Mouse (Mus musculus) hindbrain, embryonic 10.5 days (tissue): Measurements from ENCODE around the gene Mfsd14a. TPM values are rescaled to one million over a fixed set of nuclear protein-coding genes. Genes with fewer than 3 reads are reported as not detected.

ENCODE experiments used
- DNase-seq: peaks from one replicate; pipeline ENCODE4 v3.0.0-alpha.2; 2017; ENCODE audit warnings: low spot score
- H3K27ac ChIP-seq: fragments of 300-500 bp; sonication (generic); 2 replicates; pipeline ENCODE4 v1.5.1; 2016; ENCODE audit warnings: mild to moderate bottlenecking, moderate library complexity
- H3K27me3 ChIP-seq: fragments of 300-500 bp; sonication (generic); 2 replicates; pipeline ENCODE4 v1.6.1; 2016; ENCODE audit warnings: mild to moderate bottlenecking; ENCODE audit not compliant: poor library complexity, insufficient read depth, severe bottlenecking
- H3K36me3 ChIP-seq: fragments of 300-500 bp; sonication (generic); 2 replicates; pipeline ENCODE4 v1.6.1; 2016; ENCODE audit warnings: mild to moderate bottlenecking, moderate library complexity
- H3K4me1 ChIP-seq: fragments of 300-500 bp; sonication (generic); replicated peaks from 2 replicates; pipeline ENCODE4 v1.6.1; 2016; ENCODE audit warnings: mild to moderate bottlenecking
- H3K4me3 ChIP-seq: fragments of 300-500 bp; sonication (generic); 2 replicates; pipeline ENCODE4 v1.5.1; 2016; ENCODE audit warnings: mild to moderate bottlenecking, moderate library complexity
- H3K9me3 ChIP-seq: fragments of 300-500 bp; sonication (generic); 2 replicates; pipeline ENCODE4 v1.6.1; 2016; ENCODE audit warnings: mild to moderate bottlenecking, moderate library complexity
- WGBS: fragments of 180-500 bp; shearing (Covaris S2); methylation state at CpG from one replicate; pipeline ENCODE4 v1.1.7; 2016; 5-methylcytosine and 5-hydroxymethylcytosine counted together
- polyA plus RNA-seq: library from polyadenylated mRNA; unstranded; fragments of >200 nt; fragmentation: Nextera tagmentation; extraction: Ambion mirVana; gene quantifications from 2 replicates; pipeline ENCODE4 v1.2.1, GENCODE M21; 2016

Mfsd14a gene
- polyA plus RNA-seq, 1 experiment from 2014 or later = 69.4 TPM

DNA sequence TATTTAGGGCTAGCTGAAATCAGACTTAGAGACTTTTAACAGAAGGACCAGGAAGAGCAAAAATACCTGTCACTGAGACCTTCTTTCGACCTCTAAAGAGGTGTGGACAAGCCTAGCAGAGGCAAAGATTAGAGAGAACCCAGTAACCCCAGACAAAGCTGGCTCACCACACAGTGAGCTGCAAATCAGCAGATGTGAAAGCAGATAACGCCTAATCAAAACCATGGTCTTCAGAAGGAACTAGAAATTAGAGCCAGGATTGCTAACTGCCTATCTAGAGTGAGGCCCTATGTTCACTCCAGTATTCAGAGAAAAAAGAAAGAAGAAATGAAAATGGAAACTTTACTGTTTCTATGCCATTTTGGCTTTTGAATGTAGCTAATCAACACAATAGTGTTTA lies 20.1 kb downstream of the Mfsd14a start:
- DNase-seq = no peak
- Histone ChIP-seq H3K4me3 (no peak overlapping the region), H3K4me1 (no peaks in the 10 kb centered on the region), H3K27ac (no peak overlapping the region), H3K36me3 (peaks cover 99% of the 10 kb centered on the region), H3K27me3 (no peaks in the 10 kb centered on the region), H3K9me3 (no peaks in the 10 kb centered on the region)
- 90% methylated on average over 2 of the region's 2 CpGs for WGBS

DNA sequence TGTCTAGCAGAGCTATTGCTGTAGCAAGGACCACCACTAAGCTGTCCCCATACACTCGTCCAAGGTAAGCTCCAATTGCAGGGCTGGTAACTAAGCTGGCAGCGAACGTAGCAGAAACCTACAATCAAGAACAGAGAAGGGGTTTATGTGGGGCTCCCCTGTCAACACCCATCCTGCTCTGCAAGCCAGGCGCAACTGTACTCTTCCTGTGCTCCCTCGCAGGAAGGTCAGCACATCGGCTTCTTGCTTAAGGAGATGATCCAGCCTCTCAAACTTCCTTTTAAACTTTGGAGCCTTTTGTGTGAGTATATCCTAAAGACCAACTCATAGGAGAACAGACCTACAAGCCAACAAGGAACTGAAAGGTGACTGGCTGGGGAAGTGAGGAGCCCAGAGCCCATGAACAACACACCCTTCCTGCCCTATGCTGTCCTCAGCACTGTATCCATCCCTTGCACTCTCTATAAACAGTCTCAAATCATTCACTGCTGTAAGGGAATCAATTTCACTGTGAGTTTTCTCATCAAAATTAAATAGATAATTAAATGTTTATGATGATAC lies 20.6 kb downstream of the Mfsd14a start:
- no peak for DNase-seq
- Histone ChIP-seq H3K4me1 (no peaks in the 10 kb centered on the region), H3K36me3 (peaks cover 99% of the 10 kb centered on the region), H3K27ac (no peak overlapping the region), H3K9me3 (no peaks in the 10 kb centered on the region), H3K27me3 (no peaks in the 10 kb centered on the region), H3K4me3 (no peak overlapping the region)
- WGBS = 95% methylated on average over 6 of the region's 6 CpGs

DNA sequence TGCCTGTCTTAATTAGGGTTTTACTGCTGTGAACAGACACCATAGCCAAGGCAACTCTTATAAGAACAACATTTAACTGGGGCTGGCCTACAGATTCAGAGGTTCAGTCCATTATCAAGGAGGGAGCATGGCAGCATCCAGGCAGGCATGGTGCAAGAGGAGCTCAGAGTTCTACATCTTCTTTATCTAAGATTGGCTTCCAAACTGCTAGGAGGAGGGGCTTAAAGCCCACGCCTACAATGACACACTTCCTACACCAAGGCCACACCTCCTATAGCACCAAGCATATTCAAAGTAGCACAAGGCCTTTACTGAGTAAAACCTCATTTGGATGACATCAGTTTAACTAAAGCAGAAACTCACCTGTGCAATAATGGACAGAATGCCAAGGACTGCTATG lies 22.5 kb downstream of the Mfsd14a start:
- Histone ChIP-seq H3K36me3 (peaks cover 99% of the 10 kb centered on the region), H3K27ac (no peak overlapping the region), H3K4me3 (no peak overlapping the region), H3K4me1 (no peaks in the 10 kb centered on the region), H3K9me3 (no peaks in the 10 kb centered on the region), H3K27me3 (no peaks in the 10 kb centered on the region)
- 86% methylated on average over 1 of the region's 1 CpGs for WGBS
- DNase-seq = no peak

DNA sequence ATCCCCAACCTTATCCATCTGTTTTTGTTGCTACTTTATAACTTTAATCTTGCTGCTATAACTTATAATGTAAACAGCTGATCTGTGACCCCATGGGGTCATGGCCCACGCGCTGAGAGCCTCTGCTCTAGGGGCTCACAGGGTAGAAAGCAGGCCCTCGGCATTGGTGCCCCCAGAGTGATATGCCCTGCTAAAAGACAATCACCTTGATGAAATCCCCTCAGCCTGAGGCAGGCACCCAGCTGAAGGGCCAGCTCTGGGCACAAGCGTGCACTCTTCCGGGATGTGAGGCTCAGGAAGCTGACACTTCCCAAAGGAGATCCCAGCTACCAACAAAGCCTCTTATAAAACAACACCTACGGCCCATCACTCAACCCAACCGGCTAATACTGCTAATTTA lies 23.9 kb downstream of the Mfsd14a start:
- Histone ChIP-seq H3K27ac (no peak overlapping the region), H3K4me1 (no peaks in the 10 kb centered on the region), H3K36me3 (peaks cover 100% of the 10 kb centered on the region), H3K4me3 (no peak overlapping the region), H3K27me3 (no peaks in the 10 kb centered on the region), H3K9me3 (no peaks in the 10 kb centered on the region)
- DNase-seq = no peak
- 86% methylated on average over 7 of the region's 7 CpGs for WGBS

DNA sequence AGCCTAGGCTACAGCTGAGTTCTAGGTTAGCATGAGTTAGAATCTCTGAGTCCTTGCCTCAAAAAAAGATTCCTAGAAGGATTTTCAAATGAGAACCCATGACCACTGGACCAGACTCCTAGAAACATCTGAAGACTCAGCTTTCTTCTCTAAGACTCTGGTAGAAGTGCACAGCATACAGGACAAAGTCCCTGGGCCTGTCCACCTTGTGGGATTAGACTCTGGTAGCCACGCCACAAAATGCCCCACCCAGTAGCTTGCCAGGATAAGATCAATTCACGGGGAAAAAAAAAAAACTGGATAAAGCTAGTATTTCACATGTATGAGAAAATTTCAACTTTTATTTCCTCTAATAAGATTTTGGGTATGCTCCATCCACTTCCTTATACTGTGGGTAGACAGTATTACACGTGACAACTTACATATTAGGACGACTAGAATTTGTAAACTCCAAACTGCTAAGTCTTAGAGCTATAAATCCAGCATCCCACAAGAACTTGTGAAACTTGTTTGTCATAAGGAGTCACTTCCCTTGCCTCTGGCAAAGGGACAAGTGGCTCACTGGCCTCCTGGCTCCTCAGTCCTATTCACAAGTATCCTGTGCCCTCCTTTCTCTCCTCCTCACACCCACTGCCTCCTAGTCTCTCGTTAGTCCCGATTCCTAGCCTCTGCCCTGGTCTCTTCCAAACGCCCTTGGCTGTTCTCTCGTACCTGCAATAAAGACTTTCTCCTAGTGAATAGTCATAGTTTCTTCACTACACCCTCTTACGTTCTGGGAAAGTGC lies 24.6 kb downstream of the Mfsd14a start:
- no peak overlapping the region for H3K27ac ChIP-seq
- no peaks in the 10 kb centered on the region for H3K27me3 ChIP-seq
- WGBS = 92% methylated on average over 9 of the region's 9 CpGs
- DNase-seq = no peak
- H3K9me3 ChIP-seq = no peaks in the 10 kb centered on the region
- no peaks in the 10 kb centered on the region for H3K4me1 ChIP-seq
- H3K36me3 ChIP-seq = peaks cover 100% of the 10 kb centered on the region
- no peak overlapping the region for H3K4me3 ChIP-seq

DNA sequence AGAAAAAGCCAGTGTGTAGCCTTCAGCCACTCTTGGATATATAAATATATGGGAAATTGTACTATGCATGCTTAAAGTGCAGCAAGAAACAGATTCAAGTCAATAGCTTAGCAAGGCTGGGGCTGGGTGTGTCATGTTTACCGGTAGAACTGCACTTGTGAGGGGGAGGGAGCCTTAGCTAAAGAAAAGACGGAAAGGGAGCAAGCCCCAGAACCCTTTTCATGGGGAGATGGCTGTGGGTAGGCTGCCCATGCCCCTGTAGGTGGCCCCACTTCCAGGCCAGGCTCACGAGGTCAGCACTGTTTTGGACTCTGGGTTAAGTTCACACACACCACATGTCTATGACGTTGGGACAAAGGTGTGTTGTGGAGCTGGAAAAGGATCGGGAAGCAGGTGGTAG lies 26.7 kb downstream of the Mfsd14a start:
- Histone ChIP-seq H3K36me3 (peaks cover 100% of the 10 kb centered on the region), H3K4me3 (no peak overlapping the region), H3K4me1 (no peaks in the 10 kb centered on the region), H3K27me3 (no peaks in the 10 kb centered on the region), H3K27ac (no peak overlapping the region), H3K9me3 (no peaks in the 10 kb centered on the region)
- no peak for DNase-seq
- 78% methylated on average over 5 of the region's 5 CpGs for WGBS

DNA sequence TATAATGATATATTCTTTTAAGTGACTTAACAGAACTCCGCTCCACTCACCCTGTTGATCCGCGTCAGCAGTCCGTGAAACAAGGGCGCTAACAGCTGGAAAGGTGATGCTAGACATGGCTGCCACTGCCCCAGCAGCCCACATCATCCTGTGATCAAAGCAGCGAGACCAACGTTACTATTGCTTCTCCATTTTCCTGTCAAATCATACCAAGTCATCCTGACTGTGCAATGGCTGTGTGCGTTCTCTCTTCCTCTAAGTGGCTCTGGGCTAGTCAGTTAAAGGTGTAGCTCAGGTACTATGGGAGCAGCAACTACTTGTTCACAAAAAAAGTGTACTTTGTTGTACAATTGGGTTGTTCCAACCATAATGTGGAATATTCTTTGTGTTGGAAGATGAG lies 27.6 kb downstream of the Mfsd14a start:
- Histone ChIP-seq H3K27me3 (no peaks in the 10 kb centered on the region), H3K9me3 (no peaks in the 10 kb centered on the region), H3K4me1 (no peaks in the 10 kb centered on the region), H3K36me3 (peaks cover 99% of the 10 kb centered on the region), H3K4me3 (no peak overlapping the region), H3K27ac (no peak overlapping the region)
- WGBS = 94% methylated on average over 8 of the region's 8 CpGs
- no peak for DNase-seq

DNA sequence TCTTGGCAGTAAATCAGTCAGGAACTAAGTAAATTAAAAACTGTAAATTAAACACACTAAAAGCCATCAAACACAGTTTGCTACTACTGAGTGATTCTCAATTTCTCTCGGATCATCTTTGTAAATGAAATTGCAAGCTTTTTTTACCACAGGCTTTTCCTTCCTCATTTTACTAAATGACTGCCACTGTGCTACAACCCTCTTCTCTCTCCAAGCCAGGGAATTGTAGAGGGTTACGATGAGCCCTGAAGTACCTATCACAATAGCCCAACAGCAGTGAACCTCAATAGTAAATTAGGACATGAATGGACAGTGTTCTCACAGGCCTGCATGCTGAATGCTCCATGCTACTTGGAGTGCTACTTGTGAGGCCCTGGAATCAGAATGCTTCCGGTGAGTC lies 28.4 kb downstream of the Mfsd14a start:
- H3K27ac ChIP-seq = no peak overlapping the region
- no peak for DNase-seq
- no peaks in the 10 kb centered on the region for H3K27me3 ChIP-seq
- H3K4me3 ChIP-seq = no peak overlapping the region
- 94% methylated on average over 3 of the region's 3 CpGs for WGBS
- no peaks in the 10 kb centered on the region for H3K9me3 ChIP-seq
- H3K4me1 ChIP-seq = no peaks in the 10 kb centered on the region
- H3K36me3 ChIP-seq = peaks cover 91% of the 10 kb centered on the region

DNA sequence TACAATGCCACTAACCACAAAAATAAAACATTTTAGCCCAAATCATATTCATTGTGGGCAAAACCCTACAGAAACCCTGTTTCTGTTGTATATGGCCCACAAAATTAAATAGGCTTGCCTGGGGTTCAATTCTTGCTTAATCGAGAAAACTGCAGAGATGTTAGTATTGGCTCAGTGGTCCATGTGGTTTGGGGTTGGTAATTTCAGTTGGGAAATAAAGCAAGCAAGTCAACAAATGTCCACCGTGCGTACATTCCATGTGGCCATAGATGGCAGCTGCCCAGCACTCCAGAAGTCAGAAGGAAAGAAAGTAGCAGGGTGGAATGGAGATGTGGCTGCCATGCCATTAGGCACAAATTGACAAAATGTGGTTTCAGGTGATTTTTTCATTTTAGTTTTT lies 29.5 kb downstream of the Mfsd14a start:
- H3K27me3 ChIP-seq = no peaks in the 10 kb centered on the region
- H3K36me3 ChIP-seq = peaks cover 85% of the 10 kb centered on the region
- H3K4me1 ChIP-seq = no peaks in the 10 kb centered on the region
- no peak overlapping the region for H3K27ac ChIP-seq
- H3K4me3 ChIP-seq = no peak overlapping the region
- whole genome bisulfite sequencing = 92% methylated on average over 3 of the region's 3 CpGs
- DNase-seq = no peak
- no peaks in the 10 kb centered on the region for H3K9me3 ChIP-seq

DNA sequence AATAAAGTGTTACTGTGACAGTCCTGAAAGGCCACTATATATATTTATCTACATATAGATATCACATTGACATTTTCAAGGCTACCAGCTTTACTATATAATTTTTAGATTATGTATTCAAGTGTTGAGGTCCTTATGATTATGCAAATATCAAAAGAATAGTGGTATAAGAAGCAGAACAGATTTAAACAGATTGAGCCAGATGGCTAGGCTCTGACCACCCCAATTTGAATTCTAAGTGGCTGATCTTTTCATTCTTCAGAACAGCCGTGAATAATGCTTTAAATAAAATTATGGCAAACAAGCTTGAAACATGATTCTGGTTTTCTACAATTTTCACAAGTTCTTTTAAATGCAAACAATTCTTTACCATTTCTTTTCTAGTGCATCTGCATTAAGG lies 31.0 kb downstream of the Mfsd14a start:
- no peak for DNase-seq
- 84% methylated on average over 1 of the region's 1 CpGs for WGBS
- Histone ChIP-seq H3K36me3 (peaks cover 84% of the 10 kb centered on the region), H3K4me3 (no peak overlapping the region), H3K27me3 (no peaks in the 10 kb centered on the region), H3K27ac (no peak overlapping the region), H3K4me1 (no peaks in the 10 kb centered on the region), H3K9me3 (no peaks in the 10 kb centered on the region)

DNA sequence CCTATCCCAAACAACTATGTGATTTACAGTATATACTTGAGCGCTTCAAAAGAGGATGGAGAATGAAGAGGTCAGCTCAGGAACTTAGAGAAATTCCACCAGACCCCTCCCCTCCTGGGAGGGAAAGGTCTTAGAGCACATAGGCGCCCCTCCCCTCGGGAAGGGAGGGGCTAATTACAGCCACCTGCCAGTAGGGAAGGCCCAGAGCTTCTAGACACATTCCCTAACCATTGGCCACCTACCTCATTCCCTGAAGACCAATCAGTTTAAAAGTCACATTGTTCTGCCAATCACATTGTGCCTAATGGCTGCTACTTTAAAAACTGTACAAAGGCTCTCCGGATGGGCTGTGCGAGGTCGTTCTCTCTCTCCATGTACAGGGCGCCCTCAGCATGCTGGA lies 39.8 kb downstream of the Mfsd14a start:
- no peaks in the 10 kb centered on the region for H3K27me3 ChIP-seq
- no peaks in the 10 kb centered on the region for H3K9me3 ChIP-seq
- no peak overlapping the region for H3K4me3 ChIP-seq
- no peaks in the 10 kb centered on the region for H3K4me1 ChIP-seq
- DNase-seq = no peak
- peaks cover 68% of the 10 kb centered on the region for H3K36me3 ChIP-seq
- WGBS = 91% methylated on average over 7 of the region's 7 CpGs
- H3K27ac ChIP-seq = no peak overlapping the region

DNA sequence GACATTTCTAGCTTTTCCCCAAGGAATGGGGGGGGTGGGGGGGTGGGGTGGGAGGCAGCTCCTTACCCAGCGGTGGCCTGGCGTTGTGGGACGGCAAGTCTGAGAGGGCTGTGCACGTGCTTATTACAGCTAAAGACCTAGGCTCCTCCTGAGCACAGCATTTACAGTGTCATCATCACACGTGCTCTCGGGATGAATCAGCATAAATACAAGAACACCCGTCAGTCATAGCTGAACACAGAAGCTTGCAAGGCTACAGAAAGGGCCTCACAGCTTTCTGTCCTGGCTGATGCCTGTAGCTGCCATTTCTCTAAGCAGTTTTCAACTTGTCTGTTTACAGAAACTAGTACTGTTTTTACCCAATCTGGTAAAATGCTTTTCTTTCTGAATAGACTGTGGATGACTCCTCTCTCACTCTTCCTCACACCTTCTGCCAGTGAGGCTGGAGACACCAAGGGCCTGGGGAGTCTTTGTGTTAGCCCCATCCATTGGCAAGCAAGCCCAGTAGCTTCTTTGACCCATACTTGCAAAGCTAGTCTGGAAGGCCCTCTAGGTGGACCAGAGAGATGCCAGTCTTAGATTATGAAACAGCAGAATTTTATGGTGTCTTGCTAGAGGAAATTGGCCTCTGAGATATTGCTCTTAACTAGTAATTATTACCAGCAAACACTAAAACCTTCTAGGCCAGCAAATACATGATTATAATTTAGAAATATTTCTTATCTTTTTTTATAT lies 41.7 kb downstream of the Mfsd14a start:
- H3K4me3 ChIP-seq = no peak overlapping the region
- no peaks in the 10 kb centered on the region for H3K27me3 ChIP-seq
- no peaks in the 10 kb centered on the region for H3K4me1 ChIP-seq
- peaks cover 67% of the 10 kb centered on the region for H3K36me3 ChIP-seq
- WGBS = 93% methylated on average over 7 of the region's 7 CpGs
- DNase-seq = no peak
- no peak overlapping the region for H3K27ac ChIP-seq
- no peaks in the 10 kb centered on the region for H3K9me3 ChIP-seq

DNA sequence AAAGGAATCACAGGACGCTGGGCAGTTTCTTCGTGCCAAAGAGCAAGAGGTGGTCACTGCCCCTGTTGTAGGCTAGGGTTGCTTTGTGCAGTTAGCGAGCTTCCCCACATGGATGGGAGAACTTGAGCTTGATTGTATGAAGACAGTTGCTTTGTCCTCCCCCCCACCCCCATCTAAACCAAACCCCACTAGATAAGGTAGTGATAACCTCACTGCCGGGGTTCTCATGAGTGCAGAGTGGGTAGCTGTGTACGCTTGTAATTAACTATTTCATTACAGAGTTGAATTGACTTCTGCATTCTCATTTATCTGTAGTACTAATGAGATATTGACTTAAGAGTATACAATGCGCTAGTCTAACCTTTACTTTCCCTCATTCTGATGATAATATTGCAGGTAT lies 43.6 kb downstream of the Mfsd14a start:
- 89% methylated on average over 6 of the region's 6 CpGs for WGBS
- H3K27me3 ChIP-seq = no peaks in the 10 kb centered on the region
- no peak overlapping the region for H3K4me3 ChIP-seq
- peaks cover 87% of the 10 kb centered on the region for H3K36me3 ChIP-seq
- no peak for DNase-seq
- H3K27ac ChIP-seq = no peak overlapping the region
- no peaks in the 10 kb centered on the region for H3K4me1 ChIP-seq
- H3K9me3 ChIP-seq = no peaks in the 10 kb centered on the region
